Mouse (Mus musculus): ENCODE data around the gene Pde1c.

DNA sequence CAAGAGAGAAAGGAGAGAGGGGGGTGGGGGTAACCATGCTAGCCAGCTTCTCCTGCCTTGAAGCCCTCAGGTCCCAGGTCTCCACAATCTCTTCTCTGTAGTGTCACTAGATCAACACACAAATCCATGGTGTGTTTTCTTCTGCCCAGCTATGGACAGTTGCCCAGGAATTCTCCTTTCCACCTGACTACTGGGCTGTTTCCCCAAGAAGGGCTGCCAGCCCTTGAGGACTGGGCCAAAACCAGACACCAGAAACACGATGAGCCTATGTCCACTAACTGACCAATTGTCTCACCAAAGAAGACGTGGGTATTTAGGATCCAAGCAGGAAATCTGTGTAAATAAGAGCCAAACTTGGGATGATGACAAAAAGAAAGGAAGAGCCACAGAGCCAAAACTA is 36.6 kb downstream of the Pde1c start:
- TF ChIP-seq GATA1 (IDR thresholded peaks at IDR 0.05; ENCODE audit: low read length) = no peak
- TF ChIP-seq TAL1 (IDR thresholded peaks at IDR 0.05; ENCODE audit: low read length) = no peak
